Comparison of ENCODE assay signal across 8 mouse cellular contexts in the genomic region with DNA sequence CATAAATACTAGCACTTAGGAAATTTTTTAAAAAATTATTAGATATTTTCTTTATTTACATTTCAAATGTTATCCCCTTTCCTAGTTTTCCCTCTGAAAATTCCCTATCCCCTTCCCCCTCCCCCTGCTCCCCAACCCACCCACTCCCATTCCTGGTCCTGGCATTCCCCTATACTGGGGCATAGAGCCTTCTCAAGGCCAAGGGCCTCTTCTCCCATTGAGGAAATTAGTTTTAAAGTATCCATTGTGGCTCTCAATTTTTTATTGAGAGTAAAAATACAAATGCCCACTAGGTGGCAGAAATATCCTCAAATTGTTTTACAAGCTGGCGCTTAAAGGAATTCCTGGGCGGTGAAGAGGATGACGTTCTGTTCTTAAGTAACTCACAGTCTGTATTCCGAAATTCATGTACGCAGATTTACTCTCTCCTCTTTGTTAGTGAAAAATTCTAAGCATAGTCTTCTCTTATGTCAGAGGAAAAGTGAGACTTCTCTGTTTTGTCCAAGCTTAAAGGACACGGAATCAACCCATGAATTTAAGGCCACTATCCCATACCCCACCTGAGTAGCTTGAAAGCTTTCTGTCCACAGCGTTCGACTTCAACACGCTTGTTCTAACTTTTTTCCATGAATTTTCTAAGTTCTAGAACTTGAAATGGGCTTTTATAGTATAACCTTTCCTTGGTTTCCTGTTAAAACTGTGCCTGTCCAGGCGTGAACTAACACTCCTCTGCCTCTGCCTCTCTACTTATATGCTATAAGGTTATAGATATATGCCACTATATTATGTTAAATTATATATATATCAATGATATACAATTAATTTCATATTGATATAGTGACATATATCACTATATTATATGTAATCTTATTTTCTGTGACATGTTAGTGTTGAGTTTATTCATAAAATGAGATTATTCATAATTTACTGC. TPM values are rescaled to one million over a fixed set of nuclear protein-coding genes. Genes with fewer than 3 reads are reported as not detected.
DNase-seq lines count a peak whose midpoint lies in the region; ATAC-seq lines count a peak whose summit lies in the region.

No protein-coding gene starts in this region.

- H3K36me3 ChIP-seq in lung, embryonic 15.5 days = no peaks in the 10 kb centered on the region
- H3K36me3 ChIP-seq in stomach, embryonic 14.5 days (ENCODE audit: control insufficient read depth, insufficient read depth, low read length) = no peaks in the 10 kb centered on the region

- peak; percentile 3 for DNase-seq in adrenal gland, postnatal 10 days
- DNase-seq in adrenal gland, adult 18-20 months (ENCODE audit: low spot score in 2 of 2) = no peak
- peak; percentile 39 for DNase-seq in layer of hippocampus, adult 9-10 months (ENCODE audit: low spot score)
- no peak for DNase-seq in layer of hippocampus, postnatal 25 days (ENCODE audit: extremely low spot score in 1 of 2, low spot score in 1 of 2)
- DNase-seq in embryo, embryonic 9.5 days (ENCODE audit: extremely low spot score) = peak; percentile 48
- no peak for DNase-seq in T-cell, adult 2 months (ENCODE audit: low spot score)

- peaks cover under 1% of the 10 kb centered on the region; the same call in 1 of the 2 replicates for H3K4me1 ChIP-seq in lung, embryonic 15.5 days
- no peaks in the 10 kb centered on the region for H3K4me1 ChIP-seq in stomach, embryonic 14.5 days (ENCODE audit: control insufficient read depth, insufficient read depth, low read length)

- H3K4me2 ChIP-seq in lung, embryonic 15.5 days = peak overlapping the region; percentile 40
- 0 out of 2 replicates have a peak overlapping the region, but pooled peaks have one; percentile 10 for H3K4me2 ChIP-seq in stomach, embryonic 14.5 days (replicated peaks; ENCODE audit: low read depth, low read length)

- no peak overlapping the region for H3K27ac ChIP-seq in lung, embryonic 15.5 days
- H3K27ac ChIP-seq in stomach, embryonic 14.5 days (ENCODE audit: low read length) = no peak overlapping the region

- H3K4me3 ChIP-seq in lung, embryonic 15.5 days = no peak overlapping the region
- no peak overlapping the region for H3K4me3 ChIP-seq in stomach, embryonic 14.5 days (ENCODE audit: low read depth, low read length)

- no peaks in the 10 kb centered on the region for H3K9me3 ChIP-seq in lung, embryonic 15.5 days
- no peaks in the 10 kb centered on the region for H3K9me3 ChIP-seq in stomach, embryonic 14.5 days (ENCODE audit: control insufficient read depth, low read depth, low read length)

- no peaks in the 10 kb centered on the region for H3K27me3 ChIP-seq in lung, embryonic 15.5 days
- H3K27me3 ChIP-seq in stomach, embryonic 14.5 days (ENCODE audit: control insufficient read depth, insufficient read depth, low read length) = no peaks in the 10 kb centered on the region

- no peak overlapping the region for H3K9ac ChIP-seq in lung, embryonic 15.5 days
- no peak overlapping the region for H3K9ac ChIP-seq in stomach, embryonic 14.5 days (replicated peaks; ENCODE audit: low read depth, low read length)

- peak; percentile 41; the same call in 1 of the 2 replicates for ATAC-seq in lung, embryonic 15.5 days (ENCODE audit: borderline replicate concordance, extremely low read depth, low FRiP score, low TSS enrichment)
- no peak for ATAC-seq in stomach, embryonic 14.5 days (ENCODE audit: insufficient number of reproducible peaks, insufficient read depth, low FRiP score, low read depth)

- WGBS in lung, embryonic 15.5 days = 33% methylated on average over 10 of the region's 10 CpGs
- 36% methylated on average over 10 of the region's 10 CpGs for WGBS in stomach, embryonic 14.5 days

RNA-seq across cellular contexts. Expression of gene Fam162b, which starts 4.9 kb away (rescaled TPM):
- total RNA-seq in adrenal gland, postnatal 10 days (2021) = under 1 TPM in 1 of 2 experiments, not detected in 1; 0.45 TPM
- total RNA-seq in adrenal gland, adult 18-20 months (2021) = not detected
- not detected for total RNA-seq in layer of hippocampus, postnatal 25 days (2021)
- 49.9 and 53.3 TPM in 2 replicates for polyA plus RNA-seq in lung, embryonic 15.5 days (2015; fragmentation: Nextera tagmentation; extraction: Ambion mirVana)
- polyA plus RNA-seq in stomach, embryonic 14.5 days (2014; fragmentation: Nextera tagmentation; extraction: Ambion mirVana) = 53.1 and 62.3 TPM in 2 replicates

RNA-seq across cellular contexts. Expression of gene Gprc6a, which starts 36.0 kb away (rescaled TPM):
- total RNA-seq in adrenal gland, postnatal 10 days (2021) = not detected
- total RNA-seq in adrenal gland, adult 18-20 months (2021) = not detected
- total RNA-seq in layer of hippocampus, postnatal 25 days (2021) = not detected
- 2.0 and 2.3 TPM in 2 replicates for polyA plus RNA-seq in lung, embryonic 15.5 days (2015; fragmentation: Nextera tagmentation; extraction: Ambion mirVana)
- 0.14 and 0.16 TPM in 2 replicates for polyA plus RNA-seq in stomach, embryonic 14.5 days (2014; fragmentation: Nextera tagmentation; extraction: Ambion mirVana)

Comparison
In these comparisons a context has a peak if more than half of its experiments do, and no peak if none do; other contexts are left out.
1. DNase-seq: peak in adrenal gland, postnatal 10 days (single experiment), layer of hippocampus, adult 9-10 months (single experiment) and embryo, embryonic 9.5 days (single experiment); none in adrenal gland, adult 18-20 months (0 of 2), layer of hippocampus, postnatal 25 days (0 of 2) and T-cell, adult 2 months (single experiment).